Mouse (Mus musculus) CD4-positive naive resting alpha-beta T cell, adult 76 days (primary cell): ENCODE data around the gene Pbp2. TPM values are rescaled to one million over a fixed set of nuclear protein-coding genes. Genes with fewer than 3 reads are reported as not detected.

Experiments
- total RNA-seq: library from RNA; stranded (reverse); gene quantifications from one replicate; pipeline ENCODE4 v1.2.4, GENCODE M21; 2023

Gene Pbp2
- total RNA-seq, result not detected

DNA sequence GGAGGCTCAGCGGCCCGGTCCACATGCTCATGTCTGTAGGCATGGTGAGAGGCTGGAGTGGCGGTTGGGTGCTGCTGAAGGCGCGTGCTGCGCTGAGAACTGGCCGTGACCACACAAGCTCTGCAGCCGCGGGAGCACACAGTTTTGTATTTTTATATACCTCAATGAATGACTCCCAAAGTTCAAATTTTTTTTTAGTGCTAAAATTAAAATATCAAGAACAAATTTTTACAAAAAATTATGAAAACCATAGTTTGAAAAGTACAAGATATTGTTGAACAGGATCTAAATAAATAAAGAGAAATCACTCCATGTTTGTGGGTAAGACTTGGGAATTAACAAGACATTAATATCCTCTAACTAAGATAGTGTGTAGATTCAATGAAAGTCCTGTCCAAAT, at the start of gene Pbp2:
Gene Pbp2 (minus strand): TSS at position 101 of the 400 bp plus-strand sequence.

Other genes starting within 250 kb of the Pbp2 start
- 1.9 TPM for gene Gprc5a, start 244.8 kb downstream of the Pbp2 start, total RNA-seq
- not detected for gene Gprc5d, start 192.1 kb downstream of the Pbp2 start, total RNA-seq
- 20.1 TPM for gene Fam234b, start 112.4 kb downstream of the Pbp2 start, total RNA-seq
- 10.9 TPM for gene Hebp1, start 112.4 kb downstream of the Pbp2 start, total RNA-seq
- gene Gsg1, start 56.1 kb downstream of the Pbp2 start, total RNA-seq, result not detected
- gene Emp1, start 52.1 kb upstream of the Pbp2 start, total RNA-seq, result 22.4 TPM